Mouse (Mus musculus): ENCODE data around the gene 1700014D04Rik. TPM values are rescaled to one million over a fixed set of nuclear protein-coding genes. Genes with fewer than 3 reads are reported as not detected.
"Not testable (repeated sequence)": the region's sequence is repeated elsewhere in the genome, so short reads cannot be mapped to it uniquely, and the experiment has no call there.

Gene 1700014D04Rik
- total RNA-seq (2021), result not detected
- long read RNA-seq, experiment 1, result 0 reads
- long read RNA-seq, experiment 2, result 0 reads

DNA sequence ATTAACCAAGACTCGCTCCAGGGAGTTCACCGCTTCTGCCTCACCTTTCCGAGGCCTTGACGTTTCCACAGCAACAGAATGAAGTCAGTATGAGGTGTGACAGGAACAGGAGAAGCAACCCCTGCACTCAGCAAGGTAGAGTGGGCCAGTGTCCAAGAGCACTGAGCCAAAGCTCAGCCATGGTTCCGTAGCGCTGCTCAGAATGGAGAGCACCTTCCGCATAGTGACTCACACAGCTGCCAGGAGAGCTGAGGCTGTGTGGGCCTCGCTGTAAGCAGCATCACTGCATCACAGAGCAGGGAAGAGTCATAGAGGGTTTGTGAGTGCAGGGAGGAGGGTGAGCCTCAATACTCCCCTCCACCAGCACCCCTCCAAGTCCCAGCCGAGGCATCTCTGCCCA is at the start of gene 1700014D04Rik:
Gene 1700014D04Rik, minus strand, starts transcription at position 42 of the 400 bp plus-strand sequence.
- no peak for DNase-seq

DNA sequence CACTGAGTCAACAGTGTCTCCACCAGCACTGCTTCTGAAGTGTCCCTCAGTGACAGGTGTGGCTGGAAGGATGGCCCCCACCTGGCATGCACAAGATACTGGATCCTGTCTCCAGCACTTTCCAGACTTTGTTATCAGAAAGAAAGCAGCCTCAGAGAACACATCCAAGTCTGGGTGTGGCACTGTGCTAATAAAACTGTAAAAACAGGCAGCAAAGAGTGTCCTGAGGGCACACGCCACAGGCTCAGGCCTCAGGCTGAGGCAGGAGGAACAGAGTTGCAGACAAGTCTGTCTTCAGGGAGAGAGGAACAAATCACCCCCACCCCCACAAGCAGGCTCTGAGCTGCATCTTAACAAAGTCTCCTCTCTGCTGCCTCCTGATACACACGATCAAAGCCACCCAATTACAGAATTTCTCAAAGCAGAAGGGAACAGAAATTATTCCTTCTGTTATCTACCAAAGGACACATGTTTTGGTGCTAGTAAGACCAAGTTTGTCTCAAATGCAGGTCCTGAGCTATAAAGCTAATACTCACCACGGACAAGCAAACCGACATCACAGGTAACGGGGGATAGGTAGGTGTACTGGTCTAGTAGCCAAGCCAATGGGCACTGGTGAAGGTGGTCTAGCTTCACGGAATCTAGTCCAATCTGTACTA is 49.4 kb upstream of the 1700014D04Rik start:
- DNase-seq, result no peak

DNA sequence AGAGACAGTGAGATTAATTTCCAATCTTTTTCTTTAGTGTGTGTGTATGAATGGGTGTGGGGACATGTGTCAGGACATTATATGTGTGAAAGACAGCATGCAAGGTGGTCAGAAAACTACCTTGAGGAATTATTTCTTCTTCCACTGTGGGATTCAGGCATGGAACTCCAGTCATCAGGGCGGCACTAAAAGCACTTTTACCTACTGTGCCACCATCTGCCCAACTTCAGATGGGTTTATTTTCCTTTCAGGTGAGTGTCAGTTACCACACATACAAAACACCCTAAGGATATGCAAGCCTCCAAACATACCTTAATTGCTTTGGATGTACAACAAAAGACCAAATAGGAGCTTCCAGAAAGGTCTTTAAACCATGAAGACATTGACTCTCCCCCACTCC is 48.2 kb upstream of the 1700014D04Rik start:
- no peak for DNase-seq

DNA sequence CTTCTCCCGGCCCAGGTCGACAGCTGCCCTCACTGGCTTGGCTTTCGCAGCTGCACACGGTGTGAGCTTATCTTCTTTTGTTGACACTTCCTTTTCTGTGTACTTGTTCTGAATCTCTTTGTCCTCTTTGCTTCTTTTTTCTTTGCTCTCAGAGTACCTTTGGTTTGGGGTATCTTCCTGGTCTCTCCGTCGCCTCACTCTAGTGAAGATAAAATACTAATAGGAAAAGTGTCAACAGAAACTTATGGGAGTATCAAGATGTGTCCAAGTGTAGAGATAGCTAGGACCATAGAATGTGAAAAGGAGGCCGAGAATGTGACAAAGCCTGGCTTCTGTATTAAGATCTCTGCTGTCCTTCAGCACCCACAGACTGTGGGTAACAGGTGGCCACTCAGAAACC is 35.6 kb upstream of the 1700014D04Rik start, which contains the start of gene Gm49354:
Gene Gm49354, minus strand, starts transcription at position 101 of the 400 bp plus-strand sequence.
- DNase-seq, result no peak

DNA sequence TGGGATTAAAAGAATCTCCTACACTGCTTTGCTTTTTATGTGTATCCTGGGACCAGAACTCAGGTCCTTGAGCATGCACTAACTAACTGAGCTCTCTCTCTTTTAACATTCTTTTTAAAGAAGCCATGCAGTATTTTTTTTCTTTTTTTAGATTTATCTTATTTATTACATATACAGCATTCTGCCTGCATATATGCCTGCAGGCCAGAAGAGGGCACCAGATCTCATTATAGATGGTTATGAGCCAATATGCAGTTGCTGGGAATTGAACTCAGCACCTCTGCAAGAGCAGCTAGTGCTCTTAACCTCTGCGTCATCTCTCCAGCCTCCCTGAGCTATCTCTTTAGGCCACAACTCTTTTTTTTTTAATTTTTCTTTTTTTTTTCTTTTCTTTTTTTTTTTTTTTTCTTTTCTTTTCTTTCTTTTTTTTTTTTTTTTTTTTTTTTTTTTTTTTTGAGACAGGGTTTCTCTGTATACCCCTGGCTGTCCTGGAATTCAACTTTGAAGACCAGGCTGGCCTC is 33.3 kb upstream of the 1700014D04Rik start:
- DNase-seq, result not testable (repeated sequence)

DNA sequence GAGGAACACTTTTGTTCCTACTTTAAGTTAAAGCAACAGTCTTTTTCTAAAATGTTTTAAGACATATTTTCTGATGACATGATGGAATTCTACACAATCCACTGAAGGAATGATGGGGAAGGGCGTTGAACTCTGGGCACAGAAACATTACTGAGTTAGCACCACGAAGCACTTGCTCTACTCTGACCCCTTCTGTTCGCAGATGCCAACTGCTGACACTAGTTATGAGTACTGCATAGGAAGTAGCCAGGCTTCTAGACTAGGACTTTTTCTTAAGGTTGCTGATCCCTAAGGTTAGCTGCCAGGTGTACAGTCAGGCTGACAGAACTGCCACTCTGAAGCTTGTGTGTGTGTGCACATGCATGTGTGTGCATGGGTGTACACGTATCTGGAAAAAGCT is 32.7 kb upstream of the 1700014D04Rik start:
- no peak for DNase-seq

DNA sequence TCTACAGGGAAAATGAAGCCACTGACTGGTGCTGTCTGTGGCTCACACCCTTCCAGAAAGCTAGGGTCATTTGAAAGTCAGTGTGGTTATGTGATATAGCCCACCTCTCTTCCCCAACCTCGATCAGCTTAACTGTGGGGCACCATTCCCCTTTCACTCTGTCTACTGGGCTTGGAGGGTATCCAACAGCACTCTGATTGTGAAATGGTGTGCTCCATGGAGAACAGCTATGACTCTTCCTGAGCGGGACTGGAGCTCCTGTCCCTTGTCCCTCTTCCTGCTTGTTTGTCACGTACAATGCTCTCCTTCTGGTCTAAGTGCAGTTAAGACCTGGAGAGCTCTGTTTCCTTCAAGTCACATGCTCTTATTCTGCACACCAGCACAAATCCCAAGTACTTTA is 28.6 kb upstream of the 1700014D04Rik start:
- no peak for DNase-seq

DNA sequence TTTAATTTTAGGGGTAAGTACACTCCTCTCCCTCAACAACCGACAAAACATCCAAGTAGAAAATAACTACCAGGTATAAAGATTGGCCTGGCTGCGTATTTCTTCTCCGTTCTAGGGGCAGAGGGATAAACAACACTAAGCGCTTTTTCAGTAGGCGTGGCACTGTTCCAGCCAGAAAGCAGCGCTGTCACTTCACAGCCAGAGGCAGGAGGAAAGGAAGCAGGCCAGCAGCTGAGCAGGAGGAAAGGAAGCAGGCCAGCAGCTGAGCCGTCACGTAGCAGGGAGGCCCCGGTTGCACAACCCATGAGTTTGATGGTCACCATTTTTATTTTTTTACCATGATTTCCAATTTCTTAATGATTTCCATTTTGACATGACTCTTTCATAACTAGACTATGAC is 24.7 kb upstream of the 1700014D04Rik start:
- DNase-seq, result peak; percentile 82

DNA sequence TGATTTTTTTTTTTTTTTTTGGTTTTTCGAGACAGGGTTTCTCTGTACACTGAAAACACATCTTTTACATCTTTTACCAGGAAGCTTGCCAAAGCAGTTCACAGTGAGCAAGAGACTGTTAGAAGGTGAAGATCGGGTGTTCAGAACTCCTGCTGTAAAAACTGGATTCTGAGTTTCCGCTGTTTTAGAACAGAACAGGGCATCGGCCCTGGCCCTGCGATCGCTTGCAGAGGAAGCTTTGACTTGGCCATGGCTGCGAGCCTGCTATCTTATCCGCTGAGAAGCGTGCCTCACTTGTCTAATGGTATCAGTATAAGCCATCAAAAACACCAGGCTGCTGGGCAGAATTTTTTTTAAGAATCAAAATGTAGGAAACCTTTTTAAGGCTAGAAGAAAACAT is 24.3 kb upstream of the 1700014D04Rik start:
- DNase-seq, result no peak

DNA sequence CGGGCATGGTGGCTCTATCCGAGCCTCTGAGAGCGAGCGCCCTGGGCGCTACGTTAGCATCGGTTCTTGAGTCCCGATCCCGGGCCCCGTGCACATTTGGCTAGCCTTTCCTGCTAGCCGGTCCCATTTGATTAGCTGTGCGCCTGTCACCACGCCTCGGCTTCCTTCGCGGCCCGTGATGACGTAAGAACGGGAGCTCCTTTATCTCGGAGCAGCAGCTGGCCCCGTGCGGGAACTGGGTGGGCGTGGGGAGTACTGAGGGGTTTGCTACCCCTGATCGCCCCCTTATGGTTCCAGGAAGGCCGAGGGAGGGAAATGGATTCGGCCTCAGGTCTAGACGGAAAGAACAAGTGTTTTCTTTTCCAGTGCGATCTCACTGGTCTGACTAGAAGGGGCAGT is 23.6 kb upstream of the 1700014D04Rik start:
- peak; percentile 75 for DNase-seq

DNA sequence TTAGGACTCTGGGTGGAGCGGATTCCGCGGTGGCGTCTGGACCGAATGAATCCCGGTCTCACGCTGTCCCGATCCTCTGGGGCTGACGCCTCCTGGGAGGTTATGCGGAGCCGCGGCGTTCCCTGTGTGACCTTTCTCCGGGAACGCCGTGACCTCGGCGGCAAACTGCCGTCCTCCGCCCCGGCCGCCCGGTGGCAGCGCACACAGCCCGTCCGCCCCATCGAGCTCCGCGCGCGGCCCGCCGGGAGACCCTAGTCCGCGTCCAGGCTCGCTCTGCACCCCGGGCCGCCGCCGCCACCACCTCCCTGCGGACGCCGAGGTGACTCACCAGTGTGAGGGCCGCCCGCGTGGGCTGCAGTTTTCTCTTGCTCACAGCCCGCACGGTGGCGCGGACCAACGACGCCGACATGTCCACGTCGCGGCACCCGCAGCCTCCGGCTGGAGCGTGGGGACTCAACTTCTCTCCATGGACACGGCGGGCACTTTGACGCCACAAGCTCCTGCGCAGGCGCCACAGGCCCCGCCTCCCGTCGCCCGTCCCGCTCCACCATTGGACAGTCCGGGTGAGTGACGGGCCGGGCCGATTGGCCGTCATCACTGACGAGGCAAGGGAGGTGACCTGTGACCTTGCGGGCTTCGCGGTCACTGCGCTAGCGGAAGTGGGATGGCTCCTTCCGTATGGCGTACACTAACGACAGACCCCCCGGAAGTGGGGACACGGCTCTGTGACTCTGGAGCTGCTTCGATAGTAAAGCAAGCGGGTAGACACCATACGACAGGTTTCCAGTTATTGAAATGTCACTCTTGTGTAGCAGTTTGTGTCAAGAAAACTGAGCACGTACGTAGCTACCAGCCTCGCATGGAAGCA is 23.0 kb upstream of the 1700014D04Rik start, which contains the start of gene Isca1:
Gene Isca1, minus strand, starts transcription at position 515 of the 868 bp plus-strand sequence.
- DNase-seq, result peak; percentile 99

DNA sequence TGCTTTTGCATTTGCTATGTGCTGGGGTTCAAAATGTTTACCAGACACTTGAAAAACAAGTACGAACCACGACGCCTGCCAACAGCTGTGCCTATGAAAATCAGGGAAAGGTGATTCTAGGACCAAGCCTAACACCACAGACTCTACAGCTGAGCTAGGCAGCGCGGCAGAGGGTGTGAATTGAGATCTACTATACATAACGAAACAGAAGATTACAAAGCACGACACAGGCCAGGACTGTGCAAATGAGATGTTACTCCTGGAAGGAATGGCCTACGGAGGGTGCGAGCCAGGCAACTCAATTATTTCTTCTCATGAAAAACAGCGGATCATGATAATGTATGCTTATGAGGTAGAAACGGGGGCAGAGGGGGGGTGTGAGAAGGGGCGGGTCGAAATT is 22.0 kb upstream of the 1700014D04Rik start:
- DNase-seq, result no peak

DNA sequence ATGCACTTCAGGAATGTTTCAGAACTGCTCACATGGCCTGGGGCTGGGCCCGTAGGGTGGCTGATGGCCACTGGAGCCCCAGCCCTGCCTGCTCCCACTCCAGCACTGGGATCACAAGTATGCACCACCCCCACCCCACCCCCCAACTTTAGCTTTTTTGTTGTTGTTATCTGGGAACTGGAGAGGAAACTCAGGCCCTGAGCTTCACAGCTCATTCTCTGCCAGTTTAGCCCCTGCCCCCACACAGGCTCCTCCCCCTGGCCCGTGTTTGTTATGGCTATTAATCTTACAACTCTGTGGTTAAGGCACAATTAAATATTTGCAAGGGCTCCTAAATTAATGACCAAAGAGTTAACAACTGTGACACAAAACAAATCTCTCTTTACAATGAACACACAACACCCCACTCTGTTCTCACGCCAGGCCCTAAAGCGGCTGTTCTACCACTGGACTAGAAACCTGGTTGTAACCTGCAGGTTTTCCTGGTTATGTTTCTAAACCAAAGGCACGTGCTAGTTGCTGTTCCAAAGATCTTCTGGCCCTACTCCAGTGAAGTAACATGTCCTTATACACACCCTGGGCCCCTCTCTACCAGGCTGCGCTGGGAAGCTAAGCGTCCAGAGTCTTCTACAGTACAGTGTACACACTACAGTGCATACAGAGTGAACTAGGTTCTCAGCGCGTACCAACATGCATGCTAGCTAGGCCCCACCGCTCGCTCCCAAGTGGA is 20.4 kb upstream of the 1700014D04Rik start:
- DNase-seq, result no peak

DNA sequence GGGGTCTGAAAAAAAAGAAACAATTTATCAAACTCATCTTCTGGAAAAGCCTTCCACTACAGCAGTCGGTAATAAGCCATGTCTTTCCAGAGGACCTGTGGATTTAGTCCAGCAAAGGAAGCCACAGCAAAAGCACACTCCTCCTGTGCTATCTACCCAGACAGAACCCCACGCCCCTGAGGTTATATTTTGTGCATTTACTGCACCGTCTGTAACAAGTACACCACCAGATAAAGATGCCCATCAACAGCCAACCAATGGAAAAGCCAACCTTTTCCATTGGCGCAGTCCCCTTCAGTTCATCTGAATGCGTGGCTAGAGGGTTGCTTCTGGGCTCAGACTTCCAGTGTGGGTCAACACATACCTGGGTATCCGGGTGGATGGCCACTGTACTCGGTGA is 16.2 kb upstream of the 1700014D04Rik start:
- DNase-seq, result no peak

DNA sequence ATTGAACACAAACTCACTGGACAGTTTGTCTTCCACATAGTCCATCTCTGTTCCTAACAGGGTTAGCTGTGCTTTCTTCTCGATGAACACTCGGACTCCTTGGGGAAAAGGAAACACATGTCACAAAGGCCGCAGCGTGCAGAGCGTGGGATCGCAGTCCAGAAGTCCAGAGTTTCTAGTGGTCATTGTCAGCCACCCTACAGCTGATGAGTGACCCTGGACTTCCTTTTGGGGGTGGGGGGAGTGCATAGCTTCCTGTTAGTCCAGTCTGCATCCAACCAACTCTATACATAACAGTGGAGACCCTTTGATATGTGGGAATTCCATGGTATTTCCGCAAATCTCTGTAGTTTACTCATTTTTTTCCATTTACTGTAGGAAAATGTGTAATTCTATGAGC is 10.4 kb upstream of the 1700014D04Rik start:
- no peak for DNase-seq

DNA sequence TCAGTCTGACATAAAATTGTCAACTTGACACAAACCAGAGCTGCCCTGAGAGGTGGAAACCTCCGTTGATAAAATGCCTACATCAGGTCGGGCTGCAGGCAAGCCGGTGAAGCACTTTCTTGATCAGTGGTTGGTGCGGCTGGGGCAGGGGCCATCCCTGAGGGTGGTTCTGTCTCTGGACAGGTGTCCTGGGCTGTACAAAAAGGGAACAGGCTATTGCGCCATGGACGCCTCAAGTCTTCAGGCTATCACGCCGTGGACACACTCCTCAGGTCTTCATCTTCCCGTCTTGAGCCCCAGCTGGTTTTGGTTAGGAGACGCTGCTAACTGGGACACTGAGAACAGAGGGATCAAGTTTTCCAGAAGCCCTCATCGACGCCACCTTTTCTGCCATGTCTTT is 3.8 kb upstream of the 1700014D04Rik start:
- DNase-seq, result no peak

DNA sequence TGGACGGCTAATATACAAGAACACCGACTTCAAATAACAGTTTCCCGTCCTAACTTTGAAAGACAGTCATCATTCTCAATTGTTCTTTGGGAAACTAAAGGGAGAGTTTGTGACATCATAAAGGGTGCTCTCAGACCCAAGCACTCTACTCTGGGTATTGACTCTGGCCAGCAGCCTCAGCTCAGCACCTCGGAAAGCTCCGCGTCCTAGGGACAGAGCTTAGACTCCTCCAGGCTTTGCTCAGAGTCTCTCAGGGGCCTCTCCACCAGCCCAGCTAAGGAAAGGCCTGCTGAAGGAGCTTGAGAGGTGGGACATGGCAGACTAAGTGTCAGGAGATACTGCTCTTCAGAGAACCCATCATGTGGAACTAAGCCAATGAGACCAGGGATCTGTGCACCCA is 388 bp downstream of the 1700014D04Rik start:
- no peak for DNase-seq

DNA sequence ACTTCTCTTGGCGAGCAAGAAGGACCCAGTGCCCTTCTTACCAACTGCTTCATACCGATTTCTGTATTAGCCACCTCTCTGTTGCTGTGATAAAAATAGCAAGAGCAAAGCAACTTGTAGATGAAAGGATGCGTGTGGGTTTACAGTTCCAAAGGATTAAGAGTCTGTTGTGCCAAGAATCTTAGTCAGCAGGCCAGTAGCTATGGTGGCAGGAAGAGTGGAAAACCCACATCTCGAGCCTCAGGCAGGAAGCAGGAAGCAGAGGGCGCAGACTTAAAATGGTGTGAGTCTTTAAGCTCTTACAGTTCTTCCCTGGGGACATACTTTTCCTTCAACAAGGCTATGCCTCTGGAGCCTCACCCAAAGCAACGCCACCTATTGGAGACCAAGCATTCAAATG is 1.1 kb downstream of the 1700014D04Rik start:
- DNase-seq, result no peak

DNA sequence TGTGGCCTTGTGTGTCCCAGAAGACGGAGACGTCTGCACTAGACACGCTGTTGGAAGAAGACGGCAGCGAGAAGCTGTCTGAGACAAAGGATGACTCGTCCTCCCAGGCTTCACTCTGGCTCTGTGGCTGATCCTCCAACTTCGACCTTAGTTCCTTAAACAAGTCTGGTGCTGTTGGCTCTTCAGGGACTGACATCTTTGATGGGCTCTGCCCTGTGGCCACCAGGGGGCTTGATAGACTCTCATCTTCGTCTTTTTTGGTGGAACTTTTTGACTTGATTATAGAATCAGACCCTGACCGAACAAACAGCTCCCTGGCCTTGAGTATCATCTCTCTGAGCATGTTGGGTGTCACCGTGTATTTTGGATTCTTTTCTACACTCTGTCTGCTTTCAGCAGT is 4.9 kb downstream of the 1700014D04Rik start:
- DNase-seq, result peak; percentile 26

DNA sequence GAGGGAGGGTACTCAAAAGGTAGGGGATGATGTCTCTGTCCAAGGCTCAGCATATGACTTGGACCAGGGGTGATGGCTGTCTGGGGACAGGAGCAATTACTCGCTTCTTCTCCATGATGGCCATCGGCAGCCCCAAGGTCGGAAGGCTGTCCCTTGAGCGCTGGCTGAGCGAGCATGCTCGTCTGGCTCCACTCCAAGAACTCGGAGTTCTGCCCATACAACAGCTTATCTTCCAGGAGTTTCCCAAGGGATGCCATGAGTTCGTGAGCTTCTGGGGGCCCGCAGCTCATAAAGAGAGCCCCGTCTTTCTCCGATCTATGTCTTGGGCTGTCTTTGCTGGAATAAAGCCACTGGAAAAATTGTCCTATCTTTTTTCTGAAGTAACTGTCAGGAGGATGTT is 5.5 kb downstream of the 1700014D04Rik start:
- DNase-seq, result peak; percentile 28

DNA sequence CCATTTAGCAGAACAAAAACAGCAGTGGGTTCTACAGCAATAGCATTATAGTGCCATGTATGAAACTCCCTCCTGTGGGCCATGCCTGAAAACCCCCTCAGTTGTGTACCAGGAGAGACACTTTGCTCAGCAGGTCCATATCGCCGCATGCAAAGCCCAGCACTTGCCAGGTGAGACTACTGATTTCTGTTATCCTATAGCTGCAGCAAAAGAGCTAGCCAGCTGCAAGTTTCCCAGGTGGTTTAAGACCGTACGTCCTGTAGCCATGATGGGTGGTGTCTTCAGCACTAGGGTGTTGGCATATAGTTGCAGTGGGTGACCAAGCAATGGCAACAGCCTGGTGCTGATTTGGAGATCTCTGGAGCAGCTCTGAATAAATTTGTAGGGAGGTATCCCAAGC is 7.2 kb downstream of the 1700014D04Rik start:
- no peak for DNase-seq

DNA sequence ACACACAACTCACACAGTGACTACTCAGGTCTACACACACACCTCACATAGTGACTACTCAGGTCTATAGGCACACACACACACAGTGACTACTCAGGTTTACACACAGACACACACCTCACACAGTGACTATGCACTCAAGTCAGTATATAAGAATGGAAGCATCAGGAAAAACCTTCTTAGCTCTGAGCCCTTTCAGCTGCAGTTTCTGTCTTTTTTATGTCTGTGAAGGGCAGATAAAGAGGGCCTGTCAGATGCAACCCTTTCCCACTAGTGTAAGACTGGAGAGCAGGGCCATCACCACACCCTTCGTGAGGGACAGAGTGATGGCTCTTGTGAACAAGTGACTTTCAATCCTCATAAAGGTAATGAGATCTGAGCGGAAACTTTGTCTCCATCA is 8.1 kb downstream of the 1700014D04Rik start:
- no peak for DNase-seq

DNA sequence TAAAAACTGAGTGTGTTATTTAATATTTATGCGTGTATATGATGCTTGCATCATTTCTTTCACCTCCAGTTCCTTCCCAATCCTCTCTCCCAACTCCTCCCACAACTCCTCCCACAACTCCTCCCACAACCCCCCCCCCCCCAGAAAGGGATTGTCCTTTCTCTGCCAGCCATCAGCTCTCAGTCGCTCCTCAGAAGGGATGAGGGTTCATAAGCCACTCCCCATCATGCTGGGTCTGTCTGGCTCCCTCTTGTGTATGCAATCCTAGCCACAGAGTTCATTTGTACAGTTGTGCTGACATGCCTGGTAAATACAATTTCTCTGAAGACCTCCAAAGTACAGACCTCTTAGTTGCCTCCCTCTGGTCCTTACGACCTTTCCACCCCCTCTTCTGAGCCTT is 11.4 kb downstream of the 1700014D04Rik start:
- no peak for DNase-seq
